Mouse (Mus musculus): ENCODE results near the gene Ttc23l.
"Not testable (repeated sequence)": the region's sequence is repeated elsewhere in the genome, so short reads cannot be mapped to it uniquely, and the experiment has no call there.

Gene Ttc23l

GRCm38 (mm10) chr15:10558465-10558864, at the start of gene Ttc23l:
Ttc23l (minus strand) TSS chr15:10558668.
- DNase-seq (ENCODE audit: low spot score in 2 of 2), result no peak

DNA sequence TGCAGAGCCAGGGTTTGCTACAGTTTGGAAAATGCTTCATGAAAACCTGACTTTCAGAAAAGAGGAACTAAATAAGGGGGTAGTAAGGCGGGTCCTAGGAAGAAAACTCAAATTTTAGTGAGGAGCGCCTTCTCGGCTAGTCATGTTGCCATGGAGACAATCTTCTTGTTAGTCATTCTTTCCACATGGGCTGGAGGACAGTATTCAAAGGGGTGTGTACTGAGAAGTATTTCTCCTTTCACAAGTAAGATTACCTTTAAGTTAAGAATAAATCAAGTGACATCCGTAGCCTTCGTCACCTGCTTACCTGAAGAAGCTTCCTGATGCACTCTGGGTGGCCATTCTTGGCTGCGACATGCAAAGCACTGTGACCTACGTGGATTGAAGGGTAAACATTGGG, 40.9 kb upstream of the Ttc23l start:
- DNase-seq (ENCODE audit: low spot score in 2 of 2), result no peak

DNA sequence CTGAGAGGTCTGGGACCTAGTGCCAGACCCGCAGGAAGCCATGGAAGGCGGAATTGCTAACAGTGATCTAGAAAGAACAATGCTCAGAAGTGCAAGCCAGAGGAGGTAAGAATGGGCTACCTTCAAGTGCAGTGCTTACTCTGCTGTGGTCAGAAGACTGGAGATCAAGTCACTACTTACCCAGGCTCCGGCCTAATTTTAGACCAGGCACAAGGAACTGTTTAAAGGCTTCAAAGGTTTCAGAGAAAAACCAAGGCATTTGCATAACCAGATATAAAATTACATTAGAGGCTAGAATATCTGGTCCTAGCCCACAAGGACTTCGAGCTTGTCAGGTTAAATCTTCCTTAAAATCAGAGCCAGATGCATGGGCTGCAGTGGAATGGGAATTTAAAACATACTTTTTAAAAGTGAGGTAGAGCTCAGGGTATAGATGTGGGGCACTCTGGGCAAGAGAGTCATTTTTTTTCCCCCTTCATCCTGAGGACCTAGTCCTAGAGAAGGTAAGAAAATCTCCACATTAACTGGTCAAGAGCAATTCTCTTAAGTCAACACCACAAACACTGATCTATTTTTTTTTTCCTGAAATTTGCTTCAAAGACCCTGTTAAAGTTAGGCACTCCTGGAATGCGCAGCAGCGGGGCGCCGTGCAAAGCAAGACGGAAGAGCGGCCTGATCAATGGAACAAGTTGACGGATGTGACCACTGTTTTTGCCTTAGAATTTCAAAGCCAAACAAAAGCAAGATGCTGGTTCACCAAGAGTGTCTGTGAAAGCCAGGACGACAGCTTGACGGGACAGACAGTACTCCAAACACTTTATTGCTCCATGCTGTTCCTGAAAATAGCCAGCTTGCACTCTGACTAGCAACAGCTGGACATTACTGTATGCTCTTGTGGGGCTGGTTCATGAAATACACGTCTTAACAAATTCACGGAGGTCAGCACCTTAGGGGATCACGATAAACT, 40.1 kb upstream of the Ttc23l start:
- no peak for DNase-seq (ENCODE audit: low spot score in 2 of 2)

DNA sequence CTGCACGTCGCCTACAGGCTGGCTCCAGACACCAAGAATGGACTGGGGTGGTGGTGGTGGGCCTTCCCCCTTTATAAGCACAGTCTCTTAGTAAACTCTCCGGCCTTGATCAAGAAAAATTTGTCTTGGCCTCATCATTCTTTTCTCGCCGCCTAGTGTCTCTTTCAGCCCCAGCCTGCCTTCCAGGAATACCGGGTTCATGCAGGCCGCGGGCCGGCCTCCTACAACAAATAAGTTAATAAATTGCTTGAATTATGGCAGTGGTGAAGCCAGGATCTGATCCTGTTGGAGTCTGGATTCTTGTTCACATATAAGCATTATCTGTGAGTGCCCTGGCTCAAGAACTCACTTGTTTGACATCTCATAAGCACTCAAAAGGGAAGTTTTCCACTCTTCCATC, 38.4 kb upstream of the Ttc23l start:
- no peak for DNase-seq (ENCODE audit: low spot score in 2 of 2)

- DNase-seq (ENCODE audit: low spot score in 2 of 2), result no peak
Measured at GRCm38 (mm10) chr15:10595408-10595807, 36.9 kb upstream of the Ttc23l start.

DNA sequence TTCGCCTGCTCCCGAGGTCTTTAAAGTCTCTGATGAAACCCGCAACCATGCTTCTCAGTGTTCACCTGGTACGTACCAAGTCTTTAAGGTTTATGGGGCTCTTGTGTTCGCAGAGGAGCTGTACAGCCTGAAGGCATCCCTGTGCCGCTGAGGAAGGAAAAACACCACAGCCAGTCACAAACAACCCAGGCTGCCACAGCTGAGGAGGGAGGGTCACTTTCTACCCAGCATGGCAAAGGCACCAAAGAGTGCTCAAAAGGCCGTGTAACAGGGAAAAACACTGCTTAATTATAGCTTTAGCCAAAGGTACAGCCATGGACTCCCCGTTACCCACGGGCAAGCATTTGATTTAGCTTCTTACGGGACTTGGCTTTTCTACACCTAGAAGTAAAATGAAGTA, 36.4 kb upstream of the Ttc23l start:
- DNase-seq (ENCODE audit: low spot score in 2 of 2), result no peak

GRCm38 (mm10) chr15:10593094-10593493, 34.6 kb upstream of the Ttc23l start:
- no peak for DNase-seq (ENCODE audit: low spot score in 2 of 2)

DNA sequence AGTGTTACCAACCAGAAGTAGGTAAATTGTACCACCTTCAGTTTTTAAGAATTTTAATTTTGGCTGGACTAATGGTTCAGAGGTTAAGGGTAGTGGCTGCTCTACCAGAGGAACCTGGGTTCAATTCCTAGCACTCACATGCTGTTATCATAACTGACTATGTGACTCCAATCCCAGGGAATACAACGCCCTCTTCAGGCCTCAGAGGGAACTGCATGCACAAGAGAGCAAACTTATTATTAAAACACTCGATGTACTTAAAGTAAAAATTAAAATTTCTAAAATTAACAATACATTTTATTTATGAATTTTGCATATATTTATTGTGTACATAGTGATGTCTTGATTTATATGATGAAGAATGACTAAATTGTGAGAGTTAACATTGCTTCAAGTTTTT, 28.1 kb upstream of the Ttc23l start:
- DNase-seq (ENCODE audit: low spot score in 2 of 2), result no peak

GRCm38 (mm10) chr15:10584359-10585187, 26.1 kb upstream of the Ttc23l start:
- no peak for DNase-seq (ENCODE audit: low spot score in 2 of 2)

DNA sequence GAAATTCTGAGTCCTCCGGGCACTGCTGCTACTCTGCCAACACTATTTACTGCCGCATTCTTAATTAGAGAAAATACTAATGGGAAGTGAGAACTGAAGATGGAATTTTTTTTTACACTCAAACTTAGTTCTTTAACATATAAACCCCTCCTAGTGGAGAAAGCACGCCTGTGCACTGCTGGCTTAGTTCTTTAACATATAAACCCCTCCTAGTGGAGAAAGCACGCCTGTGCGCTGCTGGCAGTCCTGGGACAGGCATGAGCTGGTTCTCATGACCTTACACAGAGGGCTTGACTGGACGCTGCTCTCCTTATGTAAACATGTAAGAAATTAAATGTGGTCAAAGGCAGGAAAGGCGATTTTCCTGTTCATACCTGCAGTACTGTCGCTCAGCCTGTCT, 24.9 kb upstream of the Ttc23l start:
- no peak for DNase-seq (ENCODE audit: low spot score in 2 of 2)

DNA sequence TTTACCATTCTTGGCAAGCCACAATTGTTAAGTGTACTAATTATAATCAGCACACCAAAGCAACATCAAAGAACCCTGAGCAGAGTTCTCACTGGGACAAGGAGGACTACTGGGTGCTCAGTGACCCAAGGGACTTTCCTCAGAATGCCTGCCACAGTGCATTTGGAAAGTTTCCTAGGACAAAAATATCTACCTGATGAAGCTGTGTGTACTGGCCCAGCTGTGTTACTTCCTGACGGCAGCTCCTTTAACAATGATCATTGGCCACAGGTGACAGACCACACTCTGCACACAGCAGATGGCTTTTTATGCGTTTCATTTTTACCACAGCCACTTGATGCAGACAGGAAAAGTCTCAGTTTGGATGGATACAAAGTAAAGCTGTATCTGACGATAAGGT, 20.7 kb upstream of the Ttc23l start:
- DNase-seq (ENCODE audit: low spot score in 2 of 2), result no peak

DNA sequence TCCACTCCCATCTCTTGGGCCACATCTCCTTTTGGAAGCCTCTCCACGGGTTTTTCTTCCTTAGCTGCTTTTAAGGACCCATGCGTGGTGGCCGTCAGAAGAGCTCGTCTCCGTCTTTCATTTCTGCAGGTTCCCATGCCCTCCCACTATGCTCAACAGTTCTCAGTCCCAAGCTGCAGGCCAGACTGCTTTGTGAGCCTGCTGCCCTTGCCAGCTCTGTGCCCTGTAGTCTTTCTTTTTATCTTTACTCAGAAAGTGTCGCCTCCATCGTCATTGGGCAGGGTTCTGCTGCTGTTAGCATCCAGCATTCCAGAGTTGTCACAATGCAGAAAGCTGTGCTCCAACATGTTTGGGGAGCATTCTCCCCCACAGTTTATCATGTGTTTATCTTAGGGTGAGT, 8.0 kb upstream of the Ttc23l start:
- DNase-seq (ENCODE audit: low spot score in 2 of 2), result no peak

DNA sequence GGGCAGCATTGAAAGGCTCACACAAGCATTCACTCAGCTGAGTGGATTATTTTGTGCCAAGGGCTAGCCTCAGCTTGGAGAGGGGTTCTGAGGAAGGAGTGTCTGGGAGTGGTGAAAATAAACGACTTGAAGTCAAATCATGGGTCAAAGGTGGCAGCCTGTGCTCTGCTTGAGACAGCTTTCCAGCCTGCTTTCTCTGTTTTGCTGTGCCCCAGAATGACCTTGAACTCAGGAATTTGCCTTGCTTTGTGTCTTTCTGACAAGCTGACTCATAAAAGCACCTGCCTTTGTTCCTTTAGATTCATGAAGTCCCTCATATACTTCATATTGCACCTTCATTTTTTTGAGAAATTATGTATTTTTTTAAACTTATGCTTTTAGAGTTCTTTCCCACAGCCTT, 5.7 kb upstream of the Ttc23l start:
- no peak for DNase-seq (ENCODE audit: low spot score in 2 of 2)

- DNase-seq (ENCODE audit: low spot score in 2 of 2), result no peak
Measured at GRCm38 (mm10) chr15:10562281-10562680, 3.8 kb upstream of the Ttc23l start.

DNA sequence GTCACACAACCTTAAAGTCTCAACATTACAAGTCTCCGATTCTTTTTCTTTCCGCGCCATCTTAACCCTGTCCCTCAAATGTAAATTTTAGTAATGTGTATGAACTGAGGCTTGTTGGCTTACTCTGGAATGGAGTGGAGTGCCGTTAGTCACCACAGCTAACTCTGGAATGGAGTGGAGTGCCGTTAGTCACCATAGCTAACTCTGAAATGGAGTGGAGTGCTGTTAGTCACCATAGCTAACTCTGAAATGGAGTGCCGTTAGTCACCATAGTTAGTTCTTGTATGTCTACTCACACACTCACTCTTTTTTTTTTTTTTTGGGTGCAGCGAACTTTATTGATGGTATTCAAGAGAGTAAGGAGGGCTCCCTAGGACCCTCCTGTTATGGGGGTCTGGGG, 1.5 kb upstream of the Ttc23l start:
- DNase-seq (ENCODE audit: low spot score in 2 of 2), result no peak

GRCm38 (mm10) chr15:10554336-10554735, 4.1 kb downstream of the Ttc23l start:
- DNase-seq (ENCODE audit: low spot score in 2 of 2), result no peak

GRCm38 (mm10) chr15:10540271-10541088, 18.0 kb downstream of the Ttc23l start:
- no peak for DNase-seq (ENCODE audit: low spot score in 2 of 2)

- no peak for DNase-seq (ENCODE audit: low spot score in 2 of 2)
Measured at GRCm38 (mm10) chr15:10535969-10536368, 22.5 kb downstream of the Ttc23l start.

GRCm38 (mm10) chr15:10534591-10534990, 23.9 kb downstream of the Ttc23l start:
- no peak for DNase-seq (ENCODE audit: low spot score in 2 of 2)

GRCm38 (mm10) chr15:10533361-10533760, 25.1 kb downstream of the Ttc23l start:
- DNase-seq (ENCODE audit: low spot score in 2 of 2), result not testable (repeated sequence)

- DNase-seq (ENCODE audit: low spot score in 2 of 2), result no peak
Measured at GRCm38 (mm10) chr15:10531352-10531751, 27.1 kb downstream of the Ttc23l start.

GRCm38 (mm10) chr15:10525896-10526295, 32.6 kb downstream of the Ttc23l start:
- no peak for DNase-seq (ENCODE audit: low spot score in 2 of 2)
